Mouse (Mus musculus): Measurements from ENCODE around the gene Smap2. TPM values are rescaled to one million over a fixed set of nuclear protein-coding genes. Genes with fewer than 3 reads are reported as not detected.

Smap2 gene
- polyA plus RNA-seq, 1 experiment from 2014 or later = 52.0 TPM

- Histone ChIP-seq H3K9me3 (ENCODE audit: control insufficient read depth, low read length) (no peaks in the 10 kb centered on the region), H3K9ac (replicated peaks; ENCODE audit: low read length) (peak within 1 kb of the TSS; percentile 69), H3K4me2 (ENCODE audit: low read length) (peak within 1 kb of the TSS; percentile 77), H3K27me3 (ENCODE audit: control insufficient read depth, insufficient read depth, low read length) (no peaks in the 10 kb centered on the region), H3K4me1 (ENCODE audit: control insufficient read depth, insufficient read depth, low read length) (peaks cover 8% of the 10 kb centered on the region; the same call in 1 of the 2 replicates), H3K4me3 (replicated peaks; ENCODE audit: low read depth, low read length) (peak within 1 kb of the TSS; percentile 72), H3K27ac (replicated peaks; ENCODE audit: low read depth, low read length) (peak within 1 kb of the TSS; percentile 72), H3K36me3 (ENCODE audit: control insufficient read depth, insufficient read depth, low read length) (0 out of 2 replicates have a peak, but pooled peaks cover 5% of the 10 kb centered on the region)
- DNase-seq (peak; percentile 95), ATAC-seq (ENCODE audit: low FRiP score, low TSS enrichment) (peak; percentile 98)
- WGBS = under 1% methylated on average over 58 of the region's 60 CpGs
Measured at GRCm38 (mm10) chr4:120951428-120951973, 65.5 kb downstream of the Smap2 start, which contains the start of gene Zfp69. Gene Zfp69 (minus strand): TSS chr4:120951699.

GRCm38 (mm10) chr4:120950763-120951427 lies 66.2 kb downstream of the Smap2 start:
- Histone ChIP-seq H3K9ac (replicated peaks; ENCODE audit: low read length) (peak overlapping the region; percentile 69), H3K27me3 (ENCODE audit: control insufficient read depth, insufficient read depth, low read length) (no peaks in the 10 kb centered on the region), H3K4me3 (replicated peaks; ENCODE audit: low read depth, low read length) (peak overlapping the region; percentile 72), H3K9me3 (ENCODE audit: control insufficient read depth, low read length) (no peaks in the 10 kb centered on the region), H3K27ac (replicated peaks; ENCODE audit: low read depth, low read length) (peak overlapping the region; percentile 72), H3K4me2 (ENCODE audit: low read length) (peak overlapping the region; percentile 77), H3K4me1 (ENCODE audit: control insufficient read depth, insufficient read depth, low read length) (peaks cover 8% of the 10 kb centered on the region; the same call in 1 of the 2 replicates), H3K36me3 (ENCODE audit: control insufficient read depth, insufficient read depth, low read length) (0 out of 2 replicates have a peak, but pooled peaks cover 5% of the 10 kb centered on the region)
- WGBS = 7% methylated on average over 20 of the region's 20 CpGs
- ATAC-seq (ENCODE audit: low FRiP score, low TSS enrichment) (no peak), DNase-seq (peak; percentile 27)

- peaks cover 8% of the 10 kb centered on the region; the same call in 1 of the 2 replicates for H3K4me1 ChIP-seq (ENCODE audit: control insufficient read depth, insufficient read depth, low read length)
- H3K9ac ChIP-seq (replicated peaks; ENCODE audit: low read length) = no peak overlapping the region
- H3K4me2 ChIP-seq (ENCODE audit: low read length) = no peak overlapping the region
- DNase-seq (no peak), ATAC-seq (ENCODE audit: low FRiP score, low TSS enrichment) (no peak)
- H3K9me3 ChIP-seq (ENCODE audit: control insufficient read depth, low read length) = no peaks in the 10 kb centered on the region
- 84% methylated on average over 3 of the region's 3 CpGs for WGBS
- no peaks in the 10 kb centered on the region for H3K27me3 ChIP-seq (ENCODE audit: control insufficient read depth, insufficient read depth, low read length)
- no peak overlapping the region for H3K4me3 ChIP-seq (replicated peaks; ENCODE audit: low read depth, low read length)
- 0 out of 2 replicates have a peak, but pooled peaks cover 5% of the 10 kb centered on the region for H3K36me3 ChIP-seq (ENCODE audit: control insufficient read depth, insufficient read depth, low read length)
- no peak overlapping the region for H3K27ac ChIP-seq (replicated peaks; ENCODE audit: low read depth, low read length)
Measured at GRCm38 (mm10) chr4:120948938-120949337, 68.1 kb downstream of the Smap2 start.

DNA sequence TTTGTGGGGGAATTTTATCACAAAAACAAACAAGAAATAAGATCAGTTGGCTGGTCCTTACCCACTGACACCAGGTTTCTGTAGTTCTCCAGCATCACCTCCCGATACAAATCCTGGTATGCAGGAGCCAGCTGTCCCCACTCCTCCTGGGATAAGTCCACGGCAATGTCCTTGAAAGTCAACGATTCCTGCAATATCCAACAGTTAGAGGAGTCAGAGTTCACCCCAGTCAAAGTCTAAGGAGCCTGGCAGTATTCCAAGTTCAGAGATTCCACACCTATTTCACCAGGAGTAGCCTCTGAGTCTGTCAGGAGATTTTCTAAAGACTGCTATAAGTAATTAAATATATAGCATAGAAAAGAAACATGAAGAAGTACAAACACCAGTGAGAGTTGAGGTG lies 82.0 kb downstream of the Smap2 start:
- no peak for ATAC-seq (ENCODE audit: low FRiP score, low TSS enrichment)
- Histone ChIP-seq H3K9me3 (ENCODE audit: control insufficient read depth, low read length) (no peaks in the 10 kb centered on the region), H3K27me3 (ENCODE audit: control insufficient read depth, insufficient read depth, low read length) (no peaks in the 10 kb centered on the region)

GRCm38 (mm10) chr4:120930736-120931135 lies 86.3 kb downstream of the Smap2 start:
- H3K36me3 ChIP-seq (ENCODE audit: control insufficient read depth, insufficient read depth, low read length) = no peaks in the 10 kb centered on the region
- no peak overlapping the region for H3K9ac ChIP-seq (replicated peaks; ENCODE audit: low read length)
- DNase-seq = no peak
- no peak overlapping the region for H3K4me2 ChIP-seq (ENCODE audit: low read length)
- no peaks in the 10 kb centered on the region for H3K27me3 ChIP-seq (ENCODE audit: control insufficient read depth, insufficient read depth, low read length)
- H3K27ac ChIP-seq (replicated peaks; ENCODE audit: low read depth, low read length) = no peak overlapping the region
- no peak for ATAC-seq (ENCODE audit: low FRiP score, low TSS enrichment)
- no peaks in the 10 kb centered on the region for H3K4me1 ChIP-seq (ENCODE audit: control insufficient read depth, insufficient read depth, low read length)
- 95% methylated on average over 18 of the region's 18 CpGs for WGBS
- H3K4me3 ChIP-seq (replicated peaks; ENCODE audit: low read depth, low read length) = no peak overlapping the region
- H3K9me3 ChIP-seq (ENCODE audit: control insufficient read depth, low read length) = no peaks in the 10 kb centered on the region

More for the DNA sequence above, 82.0 kb downstream of the Smap2 start:
- Histone ChIP-seq H3K4me1 (ENCODE audit: control insufficient read depth, insufficient read depth, low read length) (no peaks in the 10 kb centered on the region), H3K4me2 (ENCODE audit: low read length) (no peak overlapping the region), H3K36me3 (ENCODE audit: control insufficient read depth, insufficient read depth, low read length) (no peaks in the 10 kb centered on the region), H3K4me3 (replicated peaks; ENCODE audit: low read depth, low read length) (no peak overlapping the region), H3K27ac (replicated peaks; ENCODE audit: low read depth, low read length) (no peak overlapping the region), H3K9ac (replicated peaks; ENCODE audit: low read length) (no peak overlapping the region)
- DNase-seq = no peak
- 97% methylated on average over 3 of the region's 3 CpGs for WGBS

DNA sequence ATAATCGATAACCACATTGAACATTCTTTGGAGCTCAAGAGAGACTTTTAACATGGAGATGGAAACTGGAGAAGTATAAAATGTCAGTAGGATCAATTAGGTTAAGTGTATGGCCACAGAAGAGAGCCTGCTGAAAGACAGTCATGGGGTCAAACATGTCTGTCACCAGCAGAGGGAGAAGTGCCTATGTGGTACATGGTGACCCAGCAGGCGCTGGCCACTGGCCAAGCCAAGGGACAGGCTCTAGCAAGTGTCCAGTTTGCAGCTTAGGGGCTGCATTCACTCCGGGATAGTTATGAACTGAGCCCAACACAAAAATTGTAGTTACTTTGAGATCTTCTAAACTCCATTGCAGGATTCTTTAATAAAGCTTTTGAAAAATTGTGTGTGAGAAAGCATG lies 88.4 kb downstream of the Smap2 start:
- Histone ChIP-seq H3K36me3 (ENCODE audit: control insufficient read depth, insufficient read depth, low read length) (no peaks in the 10 kb centered on the region), H3K9me3 (ENCODE audit: control insufficient read depth, low read length) (no peaks in the 10 kb centered on the region), H3K27me3 (ENCODE audit: control insufficient read depth, insufficient read depth, low read length) (no peaks in the 10 kb centered on the region), H3K4me1 (ENCODE audit: control insufficient read depth, insufficient read depth, low read length) (peaks cover 5% of the 10 kb centered on the region; the same call in 1 of the 2 replicates), H3K4me2 (ENCODE audit: low read length) (no peak overlapping the region), H3K9ac (replicated peaks; ENCODE audit: low read length) (no peak overlapping the region), H3K27ac (replicated peaks; ENCODE audit: low read depth, low read length) (no peak overlapping the region), H3K4me3 (replicated peaks; ENCODE audit: low read depth, low read length) (no peak overlapping the region)
- 80% methylated on average over 3 of the region's 3 CpGs for WGBS
- DNase-seq (no peak), ATAC-seq (ENCODE audit: low FRiP score, low TSS enrichment) (no peak)

GRCm38 (mm10) chr4:120925386-120925785 lies 91.7 kb downstream of the Smap2 start:
- Histone ChIP-seq H3K36me3 (ENCODE audit: control insufficient read depth, insufficient read depth, low read length) (peaks cover 19% of the 10 kb centered on the region), H3K9ac (replicated peaks; ENCODE audit: low read length) (peak overlapping the region; percentile 82), H3K4me1 (ENCODE audit: control insufficient read depth, insufficient read depth, low read length) (peaks cover 5% of the 10 kb centered on the region; the same call in 1 of the 2 replicates), H3K27me3 (ENCODE audit: control insufficient read depth, insufficient read depth, low read length) (no peaks in the 10 kb centered on the region), H3K4me2 (ENCODE audit: low read length) (peak overlapping the region; percentile 72), H3K27ac (replicated peaks; ENCODE audit: low read depth, low read length) (peak overlapping the region; percentile 83), H3K9me3 (ENCODE audit: control insufficient read depth, low read length) (peaks cover 11% of the 10 kb centered on the region; the same call in 1 of the 2 replicates), H3K4me3 (replicated peaks; ENCODE audit: low read depth, low read length) (peak overlapping the region; percentile 65)
- WGBS = 20% methylated on average over 3 of the region's 3 CpGs
- ATAC-seq (ENCODE audit: low FRiP score, low TSS enrichment) (peak; percentile 59; the same call in 1 of the 2 replicates), DNase-seq (peak; percentile 52)

DNA sequence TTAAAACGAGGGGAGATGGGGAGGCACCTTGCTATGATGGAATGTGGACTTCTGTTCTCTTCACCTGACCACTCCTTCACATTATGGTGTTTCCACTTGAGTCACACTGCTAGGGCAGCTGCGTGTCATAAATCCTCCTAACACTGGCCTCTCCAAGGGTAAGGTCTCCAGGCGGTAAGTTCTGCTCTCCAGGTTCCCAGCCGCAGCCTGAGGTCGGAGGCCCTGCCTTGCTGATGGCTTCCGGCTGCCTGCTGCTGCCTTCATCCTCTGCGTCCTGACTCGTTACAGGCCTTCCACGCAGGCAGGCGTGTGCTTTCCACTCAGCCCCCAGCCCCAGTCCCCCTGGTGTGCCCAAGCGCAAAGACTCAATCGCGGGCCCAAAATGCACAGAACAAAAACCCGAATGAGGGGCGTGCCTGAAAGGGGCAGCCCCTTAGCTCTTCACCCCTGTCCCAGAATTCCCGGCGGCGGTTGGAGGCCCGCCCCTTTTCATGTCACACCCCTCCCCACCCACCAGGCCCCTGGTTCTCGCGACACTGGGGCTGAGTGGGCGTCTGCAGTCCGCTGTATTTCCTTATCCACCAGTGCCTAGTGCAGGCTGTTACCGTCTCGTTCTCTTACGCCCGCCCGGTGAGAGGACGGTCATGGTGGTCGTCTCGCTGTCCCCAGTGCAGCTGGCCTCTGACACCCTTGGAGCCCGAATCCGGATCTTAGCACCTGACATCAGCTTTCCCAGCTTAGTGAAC lies 92.3 kb downstream of the Smap2 start, which contains the start of gene Exo5:
Gene Exo5 (minus strand): TSS at position 464 of the 746 bp plus-strand sequence.
- H3K4me2 ChIP-seq (ENCODE audit: low read length) = peak within 1 kb of the TSS; percentile 72
- peak within 1 kb of the TSS; percentile 83 for H3K27ac ChIP-seq (replicated peaks; ENCODE audit: low read depth, low read length)
- H3K4me3 ChIP-seq (replicated peaks; ENCODE audit: low read depth, low read length) = peak within 1 kb of the TSS; percentile 65
- peak; percentile 95 for DNase-seq
- peaks cover 5% of the 10 kb centered on the region; the same call in 1 of the 2 replicates for H3K4me1 ChIP-seq (ENCODE audit: control insufficient read depth, insufficient read depth, low read length)
- peak within 1 kb of the TSS; percentile 82 for H3K9ac ChIP-seq (replicated peaks; ENCODE audit: low read length)
- no peaks in the 10 kb centered on the region for H3K27me3 ChIP-seq (ENCODE audit: control insufficient read depth, insufficient read depth, low read length)
- H3K36me3 ChIP-seq (ENCODE audit: control insufficient read depth, insufficient read depth, low read length) = peaks cover 25% of the 10 kb centered on the region
- ATAC-seq (ENCODE audit: low FRiP score, low TSS enrichment) = peak; percentile 96
- WGBS = under 1% methylated on average over 33 of the region's 33 CpGs
- H3K9me3 ChIP-seq (ENCODE audit: control insufficient read depth, low read length) = peaks cover 11% of the 10 kb centered on the region; the same call in 1 of the 2 replicates
